Mouse (Mus musculus) midbrain, postnatal 0 days (tissue): ENCODE measurements around the gene Ephb6. TPM values are rescaled to one million over a fixed set of nuclear protein-coding genes. Genes with fewer than 3 reads are reported as not detected.

Source experiments
- ATAC-seq: fragments of 200-750 bp; cut with Nextera tagmentation; 2 replicates; pipeline ENCODE4 v1.8.0; 2017; ENCODE audit warnings: moderate number of reproducible peaks, mild to moderate bottlenecking, moderate TSS enrichment, moderate library complexity; ENCODE audit not compliant: low FRiP score
- DNase-seq: peaks from one replicate; pipeline ENCODE4 v3.0.0-alpha.2; 2015; ENCODE audit warnings: low spot score
- H3K27ac ChIP-seq: fragments of 300-500 bp; sonication (generic); 2 replicates; pipeline ENCODE4 v1.5.1; 2014; ENCODE audit warnings: low read depth, mild to moderate bottlenecking, low read length, mixed read lengths
- H3K27me3 ChIP-seq: fragments of 300-500 bp; sonication (generic); 2 replicates; pipeline ENCODE4 v1.6.1; 2014; ENCODE audit warnings: low read length, control low read depth, mixed read lengths; ENCODE audit not compliant: insufficient read depth
- H3K36me3 ChIP-seq: fragments of 300-500 bp; sonication (generic); 2 replicates; pipeline ENCODE4 v1.6.1; 2014; ENCODE audit warnings: low read length, control low read depth, mixed read lengths; ENCODE audit not compliant: insufficient read depth
- H3K4me1 ChIP-seq: fragments of 300-500 bp; sonication (generic); 2 replicates; pipeline ENCODE4 v1.6.1; 2014; ENCODE audit warnings: mild to moderate bottlenecking, control low read depth, antibody characterized with exemption, low read length, mixed read lengths; ENCODE audit not compliant: insufficient read depth
- H3K4me2 ChIP-seq: fragments of 300-500 bp; sonication (generic); 2 replicates; pipeline ENCODE4 v1.6.1; 2014; ENCODE audit warnings: low read depth, mild to moderate bottlenecking, low read length, mixed read lengths; ENCODE audit not compliant: poor library complexity, severe bottlenecking
- H3K4me3 ChIP-seq: fragments of 300-500 bp; sonication (generic); 2 replicates; pipeline ENCODE4 v1.5.1; 2014; ENCODE audit warnings: low read depth, mild to moderate bottlenecking, low read length, moderate library complexity
- H3K9ac ChIP-seq: fragments of 300-500 bp; sonication (generic); replicated peaks from 2 replicates; pipeline ENCODE4 v1.6.1; 2014; ENCODE audit warnings: mild to moderate bottlenecking, low read length, moderate library complexity, mixed read lengths; ENCODE audit not compliant: poor library complexity, severe bottlenecking
- H3K9me3 ChIP-seq: fragments of 300-500 bp; sonication (generic); 2 replicates; pipeline ENCODE4 v1.6.1; 2016; ENCODE audit warnings: low read length, control low read depth
- CTCF ChIP-seq: IDR thresholded peaks from 2 replicates; pipeline ENCODE4 v1.5.1; 2016; ENCODE audit warnings: antibody characterized with exemption, mild to moderate bottlenecking
- WGBS: fragments of 180-500 bp; shearing (Covaris S2); extraction: QIAGEN DNeasy Blood & Tissue Kit; methylation state at CpG from one replicate; pipeline ENCODE4 v1.1.7; 2014; 5-methylcytosine and 5-hydroxymethylcytosine counted together
- polyA plus RNA-seq: library from polyadenylated mRNA; unstranded; fragments of >200 nt; fragmentation: Nextera tagmentation; extraction: Ambion mirVana; gene quantifications from 2 replicates; pipeline ENCODE4 v1.2.1, GENCODE M21; 2015
- total RNA-seq: library from RNA; depleted of rRNA; stranded (reverse); fragments of >200 nt; gene quantifications from 2 replicates; pipeline ENCODE4 v1.2.3, GENCODE M21; 2014

The Ephb6 gene
- total and polyA plus RNA-seq, 2 experiments from 2014 or later, result 32.0 to 70.3 TPM

- ATAC-seq (no peak), DNase-seq (no peak)
- no peak overlapping the region for H3K4me3 ChIP-seq
- no peaks in the 10 kb centered on the region for H3K9me3 ChIP-seq
- 79% methylated on average over 6 of the region's 6 CpGs for WGBS
- no peak for TF ChIP-seq CTCF
- no peak overlapping the region for H3K4me2 ChIP-seq
- no peaks in the 10 kb centered on the region for H3K4me1 ChIP-seq
- H3K9ac ChIP-seq, result no peak overlapping the region
- no peaks in the 10 kb centered on the region for H3K27me3 ChIP-seq
- no peaks in the 10 kb centered on the region for H3K36me3 ChIP-seq
- no peak overlapping the region for H3K27ac ChIP-seq
Observed at GRCm38 (mm10) chr6:41641173-41641866, 36.0 kb downstream of the Ephb6 start.

DNA sequence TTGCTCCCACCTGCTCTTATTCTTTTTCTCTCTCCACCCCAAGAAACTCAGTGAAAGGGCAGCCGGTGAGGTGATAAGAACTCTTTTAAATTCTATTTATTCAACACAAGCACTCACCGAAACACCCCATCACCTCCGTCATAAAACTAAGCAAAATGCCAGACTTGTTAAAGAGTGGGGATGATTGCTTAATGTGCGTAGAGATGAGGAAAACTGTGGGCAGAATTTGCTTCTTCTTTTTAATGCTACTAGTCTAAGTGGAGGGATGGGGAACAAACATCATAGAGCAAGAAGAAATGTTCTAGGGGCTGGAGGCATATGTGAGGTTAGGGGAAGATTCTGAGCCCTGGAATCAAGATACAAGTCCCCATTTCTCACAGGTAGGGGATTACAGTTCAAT, 37.5 kb downstream of the Ephb6 start:
- H3K27me3 ChIP-seq, result no peaks in the 10 kb centered on the region
- H3K36me3 ChIP-seq, result no peaks in the 10 kb centered on the region
- H3K9ac ChIP-seq, result no peak overlapping the region
- WGBS, result 93% methylated on average over 4 of the region's 4 CpGs
- no peak overlapping the region for H3K4me2 ChIP-seq
- no peak overlapping the region for H3K4me3 ChIP-seq
- H3K4me1 ChIP-seq, result no peaks in the 10 kb centered on the region
- no peak for ATAC-seq
- H3K27ac ChIP-seq, result no peak overlapping the region
- TF ChIP-seq CTCF, result no peak
- H3K9me3 ChIP-seq, result no peaks in the 10 kb centered on the region
- no peak for DNase-seq

DNA sequence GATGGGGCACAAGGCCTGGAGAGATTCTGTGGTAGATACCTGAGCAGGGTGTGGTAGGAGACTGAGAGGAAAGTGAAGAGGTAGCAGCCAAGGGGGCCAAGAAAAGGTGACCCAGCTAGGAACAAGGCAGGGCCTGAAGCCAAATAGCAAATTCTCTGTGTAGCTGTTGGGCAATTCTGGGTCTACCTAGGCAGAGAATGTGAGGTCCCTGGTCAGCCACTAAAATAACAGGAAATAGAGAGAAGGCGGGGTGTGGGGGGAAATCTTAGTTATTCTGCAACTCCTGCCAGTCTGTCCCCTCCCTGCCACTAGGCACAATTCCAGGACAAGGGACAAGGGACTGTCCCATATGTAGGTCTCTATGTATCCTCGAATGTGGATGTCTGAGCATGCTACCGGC, 37.9 kb downstream of the Ephb6 start:
- H3K9ac ChIP-seq, result no peak overlapping the region
- no peak for DNase-seq
- no peaks in the 10 kb centered on the region for H3K9me3 ChIP-seq
- no peak for TF ChIP-seq CTCF
- no peak overlapping the region for H3K4me3 ChIP-seq
- 94% methylated on average over 3 of the region's 3 CpGs for WGBS
- no peak overlapping the region for H3K27ac ChIP-seq
- H3K4me2 ChIP-seq, result no peak overlapping the region
- no peaks in the 10 kb centered on the region for H3K4me1 ChIP-seq
- no peak for ATAC-seq
- no peaks in the 10 kb centered on the region for H3K27me3 ChIP-seq
- no peaks in the 10 kb centered on the region for H3K36me3 ChIP-seq

GRCm38 (mm10) chr6:41646220-41646619, 40.9 kb downstream of the Ephb6 start:
- Histone ChIP-seq H3K9me3 (no peaks in the 10 kb centered on the region), H3K27ac (no peak overlapping the region), H3K4me1 (no peaks in the 10 kb centered on the region), H3K4me2 (no peak overlapping the region), H3K27me3 (no peaks in the 10 kb centered on the region), H3K4me3 (no peak overlapping the region), H3K9ac (no peak overlapping the region), H3K36me3 (no peaks in the 10 kb centered on the region)
- no peak for TF ChIP-seq CTCF
- no peak for ATAC-seq
- 80% methylated on average over 3 of the region's 3 CpGs for WGBS
- DNase-seq, result no peak

DNA sequence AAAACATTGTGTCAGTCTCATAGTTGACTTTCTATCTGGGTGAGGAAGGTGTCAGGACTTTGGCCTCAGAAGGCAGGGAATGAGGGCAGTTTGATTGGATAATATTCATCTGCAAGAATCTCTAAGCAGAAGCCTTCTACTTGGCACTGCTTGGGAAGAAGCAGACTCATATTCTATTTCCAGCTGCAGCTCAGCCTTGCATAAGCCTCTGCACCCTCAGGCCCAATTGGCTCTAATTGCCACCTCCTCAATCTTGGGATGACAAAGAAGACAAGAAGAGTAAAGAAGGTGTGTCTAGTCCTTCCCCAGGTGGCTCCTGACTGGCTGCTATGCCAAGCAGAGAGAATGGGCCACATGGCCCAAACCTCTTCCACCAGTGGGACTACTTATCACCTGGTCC, 41.4 kb downstream of the Ephb6 start:
- Histone ChIP-seq H3K27me3 (no peaks in the 10 kb centered on the region), H3K4me1 (no peaks in the 10 kb centered on the region), H3K9ac (no peak overlapping the region), H3K4me3 (no peak overlapping the region), H3K36me3 (no peaks in the 10 kb centered on the region), H3K9me3 (no peaks in the 10 kb centered on the region), H3K27ac (no peak overlapping the region), H3K4me2 (no peak overlapping the region)
- DNase-seq (no peak), ATAC-seq (no peak)
- TF ChIP-seq CTCF, result no peak

GRCm38 (mm10) chr6:41653173-41653572, 47.9 kb downstream of the Ephb6 start:
- Histone ChIP-seq H3K9me3 (no peaks in the 10 kb centered on the region), H3K4me1 (no peaks in the 10 kb centered on the region), H3K27me3 (no peaks in the 10 kb centered on the region), H3K27ac (no peak overlapping the region), H3K36me3 (no peaks in the 10 kb centered on the region), H3K9ac (no peak overlapping the region), H3K4me2 (no peak overlapping the region), H3K4me3 (no peak overlapping the region)
- DNase-seq (no peak), ATAC-seq (no peak)
- no peak for TF ChIP-seq CTCF
- 94% methylated on average over 5 of the region's 5 CpGs for WGBS
